In genomic region chr13:51051016-51051415, GRCm38 (mm10) we compare ENCODE assay signal across 16 mouse cellular contexts.
"Had no signal": no experiment of that assay in that cellular context is flagged by ENCODE, and none has a peak within 500 bp of the region (broad histone marks: within the 10 kb centered on the region; RNA-seq: fewer than 3 reads in every experiment).

No protein-coding gene starts in this region.

- DNase-seq: cerebellum, adult 2 months; cerebellum, adult 8-10 months; cerebellum, adult 9-10 months; cerebellum, adult 9-11 months; cerebellum, postnatal 10 days; cerebellum, postnatal 14 days; cerebellum, postnatal 25 days; cerebellum, postnatal 36 days; embryo, embryonic 11 days; forebrain, postnatal 0 days; gastrocnemius, adult 2 months; gastrocnemius, postnatal 10 days; gastrocnemius, postnatal 14 days; gastrocnemius, postnatal 25 days; gastrocnemius, postnatal 36 days; heart, adult 2 months had no signal
